Mouse (Mus musculus) lung, postnatal 25 days (tissue): ENCODE data around the gene Slc35b1.
"Not testable (repeated sequence)": the region's sequence is repeated elsewhere in the genome, so short reads cannot be mapped to it uniquely, and the experiment has no call there.

Source experiments
- DNase-seq: peaks from one replicate; pipeline ENCODE4 v3.0.0; 2022; ENCODE audit warnings: low spot score

Slc35b1 gene

DNA sequence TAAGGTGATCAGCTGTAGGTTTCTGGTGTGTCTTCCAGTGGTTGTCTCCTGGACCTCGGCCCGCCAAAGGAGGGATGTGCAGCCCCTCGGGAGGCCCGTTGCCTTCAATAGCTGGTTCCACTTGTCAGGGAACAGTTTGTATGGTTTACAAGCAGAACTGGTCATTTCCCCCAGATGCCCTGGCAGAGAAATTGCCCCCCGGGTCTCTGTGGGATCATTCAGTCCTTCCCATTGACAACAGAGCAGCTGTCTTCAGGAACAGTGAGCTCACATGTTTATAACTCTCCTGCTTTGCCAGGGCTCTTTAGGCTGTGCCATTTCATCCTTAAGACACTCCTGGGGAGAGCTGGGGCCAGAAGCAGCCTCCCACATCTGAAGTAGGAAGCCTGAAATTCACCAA lies 9.6 kb downstream of the Slc35b1 start:
- no peak for DNase-seq

DNA sequence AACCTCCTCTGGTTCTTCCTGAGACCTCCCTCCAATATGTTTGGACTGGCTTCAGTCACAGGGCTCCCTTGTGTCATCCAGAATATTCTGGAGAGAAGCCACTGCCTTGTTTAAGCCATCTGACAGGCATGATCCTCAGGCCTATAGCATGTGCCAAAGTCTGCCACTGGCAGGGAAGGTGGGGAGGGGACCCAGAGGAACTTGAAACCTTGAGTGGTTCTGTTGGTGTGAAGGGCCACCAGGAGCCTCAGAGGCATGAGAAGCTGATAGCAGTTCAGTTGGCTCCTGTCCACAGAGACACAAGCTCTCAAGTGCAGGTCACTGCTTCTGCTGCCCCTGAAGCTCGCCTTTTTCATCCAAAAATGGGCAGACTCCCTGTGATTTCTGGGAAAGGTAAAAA lies 12.1 kb downstream of the Slc35b1 start:
- no peak for DNase-seq

DNA sequence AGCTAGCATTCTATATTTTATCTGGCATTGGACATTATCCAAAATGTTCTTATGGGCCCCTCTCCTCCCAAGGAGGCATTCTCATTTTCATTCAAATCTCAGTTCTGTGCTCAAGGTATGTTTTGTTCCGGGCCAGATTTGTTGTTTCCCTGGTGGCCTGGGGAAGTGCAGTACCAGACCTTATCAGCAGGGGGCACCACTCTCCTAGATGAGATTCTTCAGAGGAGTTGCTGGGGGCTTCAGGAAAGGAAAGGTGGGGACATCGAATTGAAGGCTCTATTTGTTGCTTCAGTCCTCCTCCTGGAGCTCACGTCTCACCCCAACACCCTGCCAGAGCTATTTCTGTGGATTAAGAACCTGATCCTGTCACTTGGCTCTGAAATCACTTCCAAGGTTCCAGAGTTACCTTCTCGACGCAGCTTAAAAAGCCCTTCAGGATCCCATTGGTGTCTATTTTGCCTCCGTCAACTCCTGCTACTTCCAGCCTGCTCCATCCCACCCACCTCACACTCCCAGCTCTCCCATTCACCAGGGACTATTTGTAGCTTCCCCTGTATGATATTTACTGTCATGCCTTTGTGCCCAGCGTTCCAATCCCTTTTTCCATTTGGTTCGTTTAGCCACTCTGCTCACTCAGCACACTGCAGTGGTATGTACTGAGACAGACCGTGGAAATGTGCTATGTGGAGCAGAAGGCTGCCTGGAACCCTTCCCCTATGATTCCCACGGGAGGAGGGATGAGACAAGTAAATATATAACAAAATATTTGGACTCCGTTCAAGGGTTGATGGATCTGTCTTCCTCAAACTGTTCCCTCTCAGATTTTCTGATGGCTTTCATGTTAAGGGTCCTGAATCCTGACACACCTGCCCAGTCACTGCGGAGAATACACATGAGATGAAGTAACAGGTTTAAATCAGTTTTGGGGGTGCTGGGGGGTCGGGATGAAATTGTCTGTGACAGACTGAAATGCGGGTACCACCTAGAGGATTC lies 13.6 kb downstream of the Slc35b1 start:
- DNase-seq, result peak; percentile 68

DNA sequence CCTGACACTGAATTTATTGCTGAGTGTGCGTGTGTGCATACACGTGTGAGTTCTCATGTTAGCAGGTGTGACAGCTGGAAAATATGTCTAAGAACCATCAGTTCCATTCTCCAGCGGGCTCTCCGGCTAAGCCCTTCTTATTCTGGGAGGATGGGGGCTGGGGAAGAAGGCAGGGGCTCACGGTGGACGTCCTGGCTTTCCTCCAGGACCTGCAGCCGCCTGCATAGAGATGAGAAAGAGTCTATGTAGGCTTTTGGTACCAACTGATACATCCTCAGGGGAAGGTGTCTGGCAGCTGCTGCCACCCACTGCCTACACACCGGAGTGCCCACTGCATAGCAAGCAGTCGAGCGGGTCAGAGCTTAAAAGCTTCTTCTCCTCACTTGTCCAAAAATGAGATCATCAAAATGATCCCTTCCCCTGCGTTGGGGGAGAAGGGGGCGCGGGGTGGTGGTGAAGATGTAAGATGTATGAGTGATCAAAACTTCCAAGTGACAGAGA lies 15.1 kb downstream of the Slc35b1 start:
- no peak for DNase-seq

DNA sequence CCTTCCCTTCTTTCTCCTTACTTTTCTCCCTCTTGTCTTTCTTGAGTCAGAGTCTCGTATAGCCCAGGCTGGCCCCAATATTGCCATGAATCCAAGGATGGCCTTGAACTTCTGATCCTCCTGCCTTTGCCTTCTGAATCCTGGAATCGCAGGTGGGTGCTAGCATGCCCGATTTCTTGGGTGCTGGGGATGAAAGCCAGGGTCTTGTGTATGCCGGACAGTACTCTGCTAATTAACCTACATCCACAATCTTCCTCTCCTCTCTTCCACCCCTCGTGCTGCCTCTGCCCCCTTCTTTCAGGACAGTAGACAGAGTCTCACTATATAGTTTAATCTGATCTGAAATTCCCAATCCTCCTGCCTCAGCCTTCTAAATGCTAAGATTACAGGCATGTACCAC lies 17.1 kb downstream of the Slc35b1 start:
- no peak for DNase-seq

DNA sequence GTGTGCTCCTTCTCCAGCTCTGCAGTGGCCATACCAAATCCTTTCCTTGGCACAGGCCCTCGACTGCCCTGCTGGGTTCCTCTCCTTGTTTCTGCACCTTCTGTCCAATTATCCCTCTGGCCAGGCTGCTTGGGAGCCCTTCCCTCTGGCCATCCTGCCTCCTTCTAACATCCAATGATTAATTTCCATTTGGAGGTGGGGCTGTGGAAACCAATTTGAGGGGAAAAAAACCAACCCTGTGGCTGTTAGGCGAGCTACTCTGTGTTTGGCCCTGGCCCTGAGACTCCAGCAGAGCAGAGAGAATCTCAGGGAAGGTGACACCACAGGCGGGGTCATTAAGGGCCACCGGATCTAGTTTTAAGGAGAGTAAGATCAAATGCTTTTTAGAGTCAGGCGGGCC lies 17.7 kb downstream of the Slc35b1 start:
- DNase-seq, result no peak

DNA sequence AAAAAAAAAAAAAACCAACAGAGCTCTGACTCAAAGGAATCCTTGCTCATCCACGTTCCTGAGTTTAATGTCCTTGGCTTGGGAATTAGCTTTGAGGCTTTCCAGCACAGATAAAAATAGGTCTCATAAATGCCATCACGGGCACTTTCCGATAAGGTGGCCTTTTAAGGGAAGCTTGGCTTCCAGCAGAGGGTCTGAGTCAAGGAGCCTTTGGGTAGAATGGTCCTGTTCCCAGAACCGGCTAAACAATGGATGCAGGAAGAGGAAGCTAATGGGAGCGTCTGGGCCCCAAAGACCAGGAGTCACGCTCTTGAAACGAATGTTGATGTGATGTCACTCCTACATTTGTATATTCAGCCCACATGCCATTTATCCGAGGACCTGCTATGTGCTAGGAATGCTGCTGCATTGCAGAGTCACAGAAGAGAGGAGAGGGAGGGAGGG lies 18.2 kb downstream of the Slc35b1 start:
- DNase-seq, result peak; percentile 40

DNA sequence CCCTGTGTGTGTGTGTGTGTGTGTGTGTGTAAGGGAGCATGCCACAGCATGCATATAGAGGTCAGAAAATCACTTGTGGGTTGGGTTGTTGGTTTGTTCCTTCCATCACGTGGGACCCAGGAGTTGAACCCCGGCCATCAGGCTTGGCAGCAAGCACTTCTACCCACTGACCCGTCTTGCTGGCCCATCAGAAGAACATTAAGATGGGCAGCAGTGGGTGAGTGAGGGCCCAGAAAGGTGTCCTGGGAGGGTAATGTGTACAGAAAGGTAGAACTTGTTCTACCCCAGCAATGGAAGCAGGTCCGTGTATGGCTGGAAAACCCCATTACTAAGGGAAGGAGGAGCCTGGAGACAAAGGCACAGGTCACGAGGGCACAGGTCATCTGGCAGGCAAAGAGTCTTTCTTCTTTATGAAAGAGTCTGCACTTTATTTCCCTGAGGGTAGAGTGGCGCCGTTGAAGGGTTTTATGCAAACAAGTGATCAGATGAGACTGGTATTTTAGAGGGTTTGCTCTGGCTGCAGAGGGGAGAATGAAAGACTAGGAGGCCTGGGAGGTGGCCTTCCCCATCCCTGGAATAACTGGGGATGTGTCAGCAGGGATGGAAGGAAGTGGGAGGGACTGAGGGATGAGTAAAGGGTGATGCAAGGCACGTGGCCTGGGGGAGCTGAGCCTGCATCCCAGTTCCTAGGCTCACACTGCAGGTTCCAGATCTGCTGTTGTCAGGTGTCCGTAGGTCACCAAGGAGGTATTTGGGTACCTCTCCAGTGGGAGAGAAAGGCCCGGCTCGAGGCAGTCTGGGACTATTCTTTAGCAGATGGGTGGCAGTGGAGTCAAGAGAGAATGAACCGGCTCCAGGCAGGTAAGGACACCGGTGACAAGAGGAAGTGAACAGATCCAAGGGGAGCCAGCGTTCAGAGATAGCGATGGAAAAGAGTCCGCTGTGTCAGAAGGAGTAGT lies 19.2 kb downstream of the Slc35b1 start:
- no peak for DNase-seq

DNA sequence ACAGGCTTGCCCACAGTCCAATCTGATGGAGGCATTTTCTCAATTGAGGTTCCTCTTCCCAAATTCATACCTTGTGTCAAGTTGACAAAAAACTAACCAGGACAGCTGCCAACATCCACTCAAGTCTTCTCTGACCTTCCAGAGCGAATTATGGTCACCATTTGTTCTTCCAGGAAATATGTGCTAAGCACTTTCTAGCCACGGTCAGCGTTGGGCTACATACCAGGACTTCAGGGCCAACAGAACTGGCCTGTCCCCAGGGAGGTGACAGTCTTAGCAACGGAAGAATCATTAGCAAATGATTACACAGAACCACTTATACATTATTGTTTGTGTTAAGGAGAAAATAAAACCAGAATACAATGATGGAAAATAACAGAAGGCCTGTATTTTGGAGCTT lies 21.3 kb downstream of the Slc35b1 start:
- DNase-seq, result no peak

DNA sequence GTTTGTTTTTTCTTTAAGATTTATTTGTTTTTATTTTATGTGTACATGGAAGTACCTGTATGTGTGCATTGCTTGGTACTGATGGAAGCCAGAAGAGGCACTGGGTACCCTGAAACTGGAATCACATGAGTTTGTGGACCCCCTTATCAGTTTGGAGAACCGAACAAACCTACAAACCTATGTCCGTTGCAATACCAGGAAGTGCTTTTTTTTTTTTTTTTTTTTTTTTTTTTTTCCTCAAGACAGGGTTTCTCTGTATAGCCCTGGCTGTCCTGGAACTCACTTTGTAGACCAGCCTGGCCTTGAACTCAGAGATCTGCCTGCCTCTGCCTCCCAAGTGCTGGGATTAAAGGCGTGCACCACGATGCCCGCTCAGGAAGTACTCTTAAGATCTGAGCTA lies 21.9 kb downstream of the Slc35b1 start:
- DNase-seq, result not testable (repeated sequence)

DNA sequence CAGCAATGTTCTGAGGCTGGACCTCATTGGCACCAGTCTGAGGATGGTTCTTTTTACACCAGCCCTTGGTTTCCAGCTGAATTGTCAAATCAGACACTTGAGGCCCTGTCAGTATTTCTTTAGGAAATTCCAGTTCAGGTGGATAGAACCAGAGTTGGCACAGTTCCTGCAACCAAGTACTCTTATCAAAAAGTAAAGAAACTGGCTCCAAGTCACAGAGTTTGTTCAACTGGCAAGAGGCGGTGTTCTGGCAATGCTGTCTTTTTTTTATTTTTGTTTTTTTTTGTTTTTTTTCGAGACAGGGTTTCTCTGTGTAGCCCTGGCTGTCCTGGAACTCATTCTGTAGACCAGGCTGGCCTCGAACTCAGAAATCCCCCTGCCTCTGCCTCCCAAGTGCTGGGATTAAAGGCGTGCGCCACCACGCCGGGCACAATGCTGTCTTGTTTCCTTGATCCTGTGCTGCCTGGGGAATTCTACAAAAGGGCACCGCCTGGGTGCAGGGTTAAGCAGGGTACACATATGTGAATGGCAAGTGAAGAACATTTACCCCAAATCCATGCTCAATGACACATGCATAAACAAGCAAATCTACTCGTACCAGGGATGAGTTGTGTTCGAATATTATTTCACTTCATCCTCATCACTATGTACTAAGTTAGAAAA lies 25.1 kb downstream of the Slc35b1 start:
- DNase-seq, result peak; percentile 85

DNA sequence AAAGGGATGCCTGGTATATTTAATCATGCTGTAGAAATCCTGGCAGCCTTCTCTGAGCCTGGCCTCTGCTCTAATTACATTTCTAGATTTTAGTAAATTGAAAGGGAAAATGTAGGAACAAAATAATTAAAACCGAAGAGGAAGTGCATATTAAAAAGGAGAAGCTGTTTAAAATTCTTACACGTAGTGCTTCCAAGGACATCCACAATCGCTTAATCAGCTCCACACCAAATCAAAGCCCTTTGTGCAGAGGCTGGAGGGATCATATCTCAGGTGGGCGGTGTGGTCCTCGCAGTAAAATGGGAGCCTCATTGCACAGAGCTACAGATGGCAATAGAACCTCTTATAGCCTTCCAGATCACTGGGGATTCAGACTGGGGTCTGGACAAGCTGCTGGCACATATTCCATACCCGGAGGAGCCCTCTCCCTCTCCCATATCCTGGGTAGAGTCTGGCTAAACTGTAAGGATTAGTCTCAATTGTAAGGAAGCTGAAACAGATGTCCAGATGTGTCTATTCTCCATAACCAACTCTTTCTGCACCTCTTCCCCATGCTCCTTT lies 27.0 kb downstream of the Slc35b1 start:
- DNase-seq, result no peak

DNA sequence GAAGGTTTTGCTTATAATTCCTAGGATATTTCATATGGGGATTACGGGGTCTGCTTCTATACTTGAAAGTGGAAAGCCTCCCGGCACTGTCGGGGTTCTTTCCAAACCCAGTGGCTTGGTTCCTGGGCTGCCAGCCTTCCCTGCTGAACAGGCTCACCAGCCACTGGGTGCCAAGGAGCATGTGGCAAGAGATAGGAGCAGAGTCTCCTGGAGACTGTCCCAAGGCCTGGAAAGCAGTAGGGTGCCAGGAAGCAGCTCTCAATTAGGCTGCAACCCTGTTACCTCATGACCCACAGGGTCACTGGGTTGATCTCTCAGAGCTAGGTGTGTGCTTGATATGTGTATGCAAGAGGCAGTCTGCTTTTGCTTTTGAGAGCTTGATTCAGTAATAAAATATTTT lies 28.1 kb downstream of the Slc35b1 start:
- no peak for DNase-seq

DNA sequence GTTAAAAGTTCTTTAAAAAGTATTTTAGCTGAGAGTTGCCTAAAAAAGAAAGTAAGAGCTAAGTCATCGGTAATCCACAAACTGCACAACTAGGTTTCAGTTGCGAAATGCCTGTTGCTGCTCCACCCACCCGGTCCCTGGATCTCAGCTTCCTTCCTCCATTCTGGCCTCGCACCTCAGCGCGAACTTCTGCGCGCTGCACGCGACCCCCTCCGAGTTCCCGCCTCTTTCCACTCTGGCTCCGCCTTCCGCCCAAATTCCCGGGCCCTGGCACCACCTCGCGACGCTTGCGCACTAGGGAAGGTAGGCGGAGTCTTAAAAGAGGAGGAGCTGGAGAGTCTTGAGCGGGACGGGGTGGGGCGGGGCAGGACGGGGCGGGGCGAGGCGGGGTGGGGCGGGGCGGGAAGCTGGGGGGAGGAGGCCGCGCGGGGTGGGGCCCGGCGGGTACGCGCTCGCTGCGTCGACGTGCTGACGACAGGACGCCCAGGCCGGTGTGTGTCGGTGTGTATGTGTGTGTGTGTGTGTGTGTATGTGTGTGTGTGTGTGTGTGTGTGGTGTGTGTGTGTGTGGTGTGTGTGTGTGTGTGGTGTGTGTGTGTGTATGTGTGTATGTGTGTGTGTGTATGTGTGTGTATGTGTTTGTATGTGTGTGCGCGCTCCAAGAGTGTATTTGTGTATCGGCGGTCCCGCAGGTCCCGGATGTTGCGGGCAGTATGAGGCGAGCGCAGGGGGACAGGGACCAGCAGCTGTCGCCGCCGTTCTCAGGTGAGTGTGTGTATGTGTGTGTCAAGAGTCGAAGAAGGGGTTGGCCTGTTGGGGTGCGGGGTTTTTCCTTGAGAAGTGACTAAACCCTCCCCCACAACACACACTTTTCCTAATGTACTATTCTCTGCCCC lies 29.4 kb downstream of the Slc35b1 start, which contains the start of gene Spop:
Gene Spop (plus strand): TSS at position 440 of the 895 bp plus-strand sequence.
- peak; percentile 93 for DNase-seq

DNA sequence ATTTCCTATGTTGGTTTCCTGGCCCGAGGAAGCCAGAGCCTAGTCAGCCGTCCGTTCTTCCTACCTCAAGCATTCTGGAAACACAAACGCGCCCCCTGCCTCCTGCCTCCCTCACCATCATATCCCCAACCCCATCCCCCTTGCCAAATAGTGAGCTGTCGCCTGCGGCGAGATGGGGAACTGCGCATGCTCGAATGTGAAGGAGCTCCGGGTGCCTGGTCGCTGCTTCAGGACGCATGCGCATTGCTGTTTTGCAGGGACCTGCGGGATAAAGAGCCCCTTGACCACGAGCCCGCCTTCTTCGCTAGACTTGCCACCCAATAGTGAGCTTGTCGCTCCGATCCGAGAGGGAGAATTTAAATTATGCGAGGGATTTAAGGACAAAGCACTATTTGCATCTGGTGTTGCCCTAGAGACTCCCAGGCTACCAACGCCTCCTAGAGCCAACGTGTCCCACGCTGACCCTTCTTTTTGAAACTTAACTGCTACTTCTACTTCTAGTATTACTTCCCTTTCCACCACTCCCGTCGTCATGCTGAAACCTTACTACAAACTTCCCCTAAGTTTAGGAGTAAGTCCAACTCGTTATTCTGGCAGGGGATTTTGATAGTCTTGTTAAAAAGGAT lies 30.2 kb downstream of the Slc35b1 start:
- DNase-seq, result peak; percentile 96

DNA sequence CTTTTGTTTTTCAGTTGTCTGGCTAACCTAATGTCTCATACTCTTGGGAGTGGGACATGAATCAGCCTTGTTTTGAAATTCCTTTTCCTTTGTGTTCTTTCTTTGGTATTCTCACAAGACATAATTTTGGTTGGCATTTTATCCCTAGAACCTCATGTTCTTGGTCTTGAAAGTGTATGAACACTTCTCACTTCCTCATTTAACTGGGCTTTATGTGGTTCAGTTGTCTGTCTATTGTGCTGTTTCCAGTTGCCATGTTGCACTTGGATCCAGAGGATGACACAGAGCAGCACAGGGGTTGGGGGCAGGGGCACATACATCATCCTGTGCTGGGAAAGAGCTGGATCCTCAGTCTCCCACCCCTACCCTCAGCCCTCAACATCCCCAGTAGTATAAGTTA lies 31.4 kb downstream of the Slc35b1 start:
- no peak for DNase-seq

DNA sequence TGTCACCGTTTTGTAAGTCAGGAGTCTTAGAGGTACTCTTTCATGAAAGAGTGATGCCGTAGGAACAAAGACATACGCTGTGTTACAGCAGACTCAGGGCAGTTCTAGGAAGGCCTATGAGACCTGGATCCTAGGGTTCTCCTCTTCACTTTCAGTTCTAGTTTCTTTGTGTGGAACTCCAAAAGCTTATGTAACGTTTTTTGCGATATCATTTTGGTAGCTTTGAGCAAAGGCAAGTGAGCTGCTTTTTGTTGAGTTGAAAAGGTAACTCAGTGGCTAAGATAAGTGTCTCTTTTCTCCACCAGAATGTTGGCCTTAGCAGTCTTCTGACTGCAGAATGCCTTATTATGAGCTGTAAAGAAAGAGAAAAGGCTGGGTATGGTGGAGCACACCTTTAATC lies 32.8 kb downstream of the Slc35b1 start:
- DNase-seq, result no peak

DNA sequence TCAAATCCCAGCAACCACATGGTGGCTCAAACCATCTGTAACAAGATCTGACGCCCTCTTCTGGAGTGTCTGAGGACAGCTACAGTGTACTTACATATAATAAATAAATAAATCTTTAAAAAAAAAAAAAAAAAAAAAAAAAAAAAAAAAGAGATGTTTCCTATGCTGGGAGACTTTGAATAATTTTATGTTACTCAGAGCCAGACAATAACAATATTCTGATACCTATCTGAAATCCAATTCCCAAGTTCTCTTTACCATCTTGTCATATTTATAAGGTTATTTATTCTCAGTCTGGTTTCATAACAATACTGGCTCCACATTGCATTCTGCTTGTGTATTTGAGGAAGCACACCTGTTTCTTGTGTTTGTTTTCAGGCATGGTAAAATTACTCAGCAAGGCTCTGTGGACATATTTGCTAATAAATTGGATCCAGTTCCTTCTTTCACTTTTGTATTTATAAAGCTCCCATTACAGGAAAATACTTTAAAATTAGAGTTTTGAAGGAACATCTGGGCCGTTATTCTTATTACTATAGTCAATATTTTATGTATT lies 36.5 kb downstream of the Slc35b1 start:
- no peak for DNase-seq

DNA sequence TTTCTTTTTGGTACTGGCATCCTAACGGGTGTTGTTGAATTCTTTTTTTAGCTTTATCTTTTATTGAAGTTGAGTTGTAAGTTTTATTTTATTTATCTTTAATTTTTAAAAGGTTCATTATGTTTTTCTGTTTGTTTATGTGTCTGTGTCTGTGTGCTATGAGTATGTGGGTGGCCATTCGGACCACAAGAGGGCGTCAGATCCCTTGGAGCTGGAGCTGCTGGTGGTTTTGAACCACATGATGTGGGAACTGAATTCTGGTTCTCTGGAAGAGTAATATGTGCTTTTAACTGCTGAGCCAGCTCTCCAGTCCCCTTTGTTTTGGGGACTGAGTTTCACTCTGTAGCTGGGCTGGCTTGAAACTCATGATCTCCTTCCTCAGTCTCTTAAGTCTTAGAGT lies 39.0 kb downstream of the Slc35b1 start:
- no peak for DNase-seq

DNA sequence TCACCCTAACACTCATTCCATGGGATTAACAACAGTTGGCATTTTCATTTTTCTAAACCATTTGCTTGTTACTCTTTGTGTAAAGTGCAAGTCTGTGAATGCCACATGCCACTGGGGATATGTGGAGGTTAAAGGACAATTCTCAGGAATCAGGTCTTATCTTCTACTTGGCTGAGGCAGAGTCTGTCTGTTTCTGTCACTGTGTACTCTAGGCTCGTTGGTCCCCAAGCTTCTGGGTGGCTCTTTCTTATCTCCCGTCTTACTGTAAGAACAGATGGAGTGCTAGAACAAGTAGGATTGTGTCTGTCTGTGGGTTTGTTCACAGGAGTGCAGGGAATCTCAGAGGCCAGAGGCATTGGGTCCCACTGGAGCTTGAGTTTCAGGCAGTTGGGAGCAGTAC lies 46.9 kb downstream of the Slc35b1 start:
- DNase-seq, result no peak
